Mouse (Mus musculus) v-Abl transformed pro-B cells (cell line): ENCODE measurements around the gene Cldn14.

Source experiments
- in situ Hi-C, 2 experiments: fragments of 400-800 bp; cut with MboI; formaldehyde crosslinking; loops; one replicate each; pipeline ENCODE4 v1.15.1; 2025; ENCODE audit not compliant: unreplicated experiment in 2 of 2

The Cldn14 gene

DNA sequence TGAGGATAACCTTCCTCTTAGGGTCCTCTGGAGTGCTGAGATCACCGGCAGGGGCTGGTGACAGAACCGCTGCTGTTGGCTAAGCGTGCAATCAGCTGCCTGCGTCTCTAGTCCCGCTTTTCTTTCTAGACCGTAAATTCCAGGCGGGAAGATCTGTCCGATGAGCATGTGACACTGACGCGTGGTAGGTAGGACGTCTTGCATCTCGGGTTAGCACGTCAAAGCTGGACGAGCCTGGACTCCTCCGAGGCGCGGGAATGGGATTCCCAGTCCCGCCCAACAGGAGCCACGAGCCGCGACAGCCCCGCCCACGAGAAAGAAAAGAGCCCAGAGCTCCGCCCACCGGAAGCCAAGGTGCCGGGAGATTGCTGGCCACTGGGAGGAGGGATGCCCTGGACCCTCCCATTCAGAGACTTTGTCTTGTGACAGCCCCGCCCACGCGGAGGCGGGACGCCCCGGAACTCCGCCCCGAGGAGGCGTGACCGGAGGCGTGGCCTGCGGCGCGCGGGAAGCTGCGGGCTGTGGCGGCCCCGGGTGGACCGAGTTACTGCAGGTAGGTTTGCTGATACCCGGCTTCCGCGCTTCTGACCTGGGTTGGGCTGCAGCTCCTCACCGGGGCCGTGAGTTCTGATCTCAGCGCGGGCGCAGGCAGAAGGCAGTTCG is 125.1 kb downstream of the Cldn14 start, which contains the start of gene Chaf1b:
Chaf1b (plus strand) TSS at position 479 of the 663 bp plus-strand sequence.
- in situ Hi-C loops = loop anchor here (10.0 kb wide), 1 partner anchor 169 kb away; the partner anchor contains the start of gene Dop1b (in 2 of the 2)

DNA sequence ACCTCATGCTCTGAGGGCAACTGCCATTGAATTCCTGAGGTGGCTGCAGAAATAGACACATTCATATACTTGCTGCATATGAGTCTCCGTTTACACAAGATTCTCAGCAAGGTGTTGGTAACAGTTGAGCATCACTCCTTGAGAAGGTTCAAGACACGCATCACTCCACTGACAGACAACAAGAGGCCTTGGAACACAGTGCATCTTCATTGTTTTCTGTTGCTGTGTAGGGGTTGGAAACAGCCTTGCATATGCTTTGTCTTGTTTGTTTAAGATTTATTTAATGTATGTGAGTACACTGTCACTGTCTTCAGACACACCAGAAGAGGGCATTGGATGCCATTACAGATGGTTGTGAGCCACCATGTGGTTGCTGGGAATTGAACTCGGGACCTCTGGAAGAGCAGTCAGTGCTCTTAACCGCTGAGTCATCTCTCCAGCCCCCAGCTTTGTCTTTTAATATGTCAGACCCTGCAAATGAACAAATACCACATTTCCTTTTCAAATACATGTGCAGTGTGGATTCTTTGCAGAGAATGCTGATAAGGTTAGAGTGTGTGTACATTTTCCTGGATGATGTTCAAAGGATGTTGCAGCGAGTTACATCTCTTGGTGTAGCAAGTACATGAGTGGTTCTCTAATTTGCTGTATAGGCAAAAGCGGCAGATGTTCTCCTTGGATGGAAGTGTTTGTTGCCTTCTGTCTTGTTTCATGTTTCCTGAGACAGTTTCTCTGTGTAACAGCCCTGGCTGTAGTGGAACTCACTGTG is 130.8 kb downstream of the Cldn14 start:
- in situ Hi-C loops = no loop called here

DNA sequence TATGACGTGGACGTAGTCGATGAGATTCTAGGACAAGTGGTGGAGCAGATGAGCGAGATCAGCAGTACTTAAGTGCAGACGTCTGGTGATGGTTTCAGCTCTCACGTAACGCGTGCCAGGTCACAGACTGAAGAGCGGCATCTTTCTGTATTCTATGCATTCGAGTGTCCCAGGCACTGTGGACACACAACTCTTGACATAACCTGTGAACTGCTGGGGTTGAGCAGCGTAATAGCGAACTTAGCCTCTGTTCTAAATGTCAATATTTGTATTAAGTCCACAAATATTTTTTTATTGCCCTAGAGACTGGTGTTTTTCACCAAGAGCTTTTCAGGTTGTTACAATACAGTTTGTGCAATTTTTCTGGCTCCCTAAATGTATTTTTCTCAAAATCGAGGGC is 133.8 kb downstream of the Cldn14 start:
- in situ Hi-C loops = no loop called here
